Comparison of ENCODE assay signal across 8 mouse cellular contexts in genomic region chr11:72440597-72440964, GRCm38 (mm10). TPM values are rescaled to one million over a fixed set of nuclear protein-coding genes. Genes with fewer than 3 reads are reported as not detected.
DNase-seq lines count a peak whose midpoint lies in the region; ATAC-seq and TF ChIP-seq lines count a peak whose summit lies in the region.
"Not testable (repeated sequence)": the region's sequence is repeated elsewhere in the genome, so short reads cannot be mapped to it uniquely, and the experiment has no call there.
"Had no signal": no experiment of that assay in that cellular context is flagged by ENCODE, and none has a peak within 500 bp of the region (broad histone marks: within the 10 kb centered on the region; RNA-seq: fewer than 3 reads in every experiment).

No protein-coding gene starts in this region.

- peaks cover 11% of the 10 kb centered on the region; the same call in 1 of the 2 replicates for H3K4me1 ChIP-seq in brown adipose tissue, adult 24 weeks (ENCODE audit: control insufficient read depth, insufficient read depth, insufficient read length, low read length)
- peaks cover 14% of the 10 kb centered on the region for H3K4me1 ChIP-seq in forebrain, embryonic 12.5 days
- peaks cover 15% of the 10 kb centered on the region for H3K4me1 ChIP-seq in heart, embryonic 16.5 days (ENCODE audit: control insufficient read depth, insufficient read depth, low read length)
- H3K4me1 ChIP-seq in intestine, postnatal 0 days (replicated peaks; ENCODE audit: control insufficient read depth, insufficient read depth, low read length), result peaks cover 13% of the 10 kb centered on the region; the same call in 1 of the 2 replicates
- peaks cover 22% of the 10 kb centered on the region for H3K4me1 ChIP-seq in liver, adult 2 months (ENCODE audit: control insufficient read depth, insufficient read depth, low read length)
- peaks cover 54% of the 10 kb centered on the region for H3K4me1 ChIP-seq in megakaryocyte, embryonic 14.5 days
- H3K4me1 ChIP-seq in neural tube, embryonic 15.5 days, result peaks cover 23% of the 10 kb centered on the region

- not testable (repeated sequence) for TF ChIP-seq POLR2A in liver, adult 2 months (IDR thresholded peaks at IDR 0.05; ENCODE audit: extremely low read depth, insufficient read depth, low read length)

- WGBS in forebrain, embryonic 12.5 days, result 52% methylated on average over 6 of the region's 6 CpGs
- WGBS in heart, embryonic 16.5 days, result 42% methylated on average over 6 of the region's 6 CpGs
- WGBS in intestine, postnatal 0 days, result 27% methylated on average over 6 of the region's 6 CpGs
- 35% methylated on average over 6 of the region's 6 CpGs for WGBS in liver, adult 2 months
- WGBS in neural tube, embryonic 15.5 days, result 37% methylated on average over 6 of the region's 6 CpGs

- not testable (repeated sequence) for H3K9me3 ChIP-seq in forebrain, embryonic 12.5 days; heart, embryonic 16.5 days (replicated peaks; ENCODE audit: control insufficient read depth, low read length); intestine, postnatal 0 days (ENCODE audit: control insufficient read depth); megakaryocyte, embryonic 14.5 days; neural tube, embryonic 15.5 days (replicated peaks)

- H3K4me2 ChIP-seq in forebrain, embryonic 12.5 days, result peak overlapping the region; percentile 92
- peak overlapping the region; percentile 98 for H3K4me2 ChIP-seq in heart, embryonic 16.5 days (ENCODE audit: low read depth, low read length)
- peak overlapping the region; percentile 94 for H3K4me2 ChIP-seq in intestine, postnatal 0 days (replicated peaks; ENCODE audit: low read depth)
- peak overlapping the region; percentile 77 for H3K4me2 ChIP-seq in neural tube, embryonic 15.5 days

- not testable (repeated sequence) for H3K27me3 ChIP-seq in forebrain, embryonic 12.5 days; heart, embryonic 16.5 days (ENCODE audit: control insufficient read depth, insufficient read depth, low read length); intestine, postnatal 0 days (replicated peaks; ENCODE audit: control insufficient read depth, insufficient read depth, low read length); liver, adult 2 months (ENCODE audit: control insufficient read depth, insufficient read depth, low read length); neural tube, embryonic 15.5 days (replicated peaks)
- H3K27me3 ChIP-seq in megakaryocyte, embryonic 14.5 days (replicated peaks), result peaks cover 12% of the 10 kb centered on the region

- H3K4me3 ChIP-seq in brown adipose tissue, adult 24 weeks (ENCODE audit: insufficient read depth, low read depth, low read length), result peak overlapping the region; percentile 79
- H3K4me3 ChIP-seq in forebrain, embryonic 12.5 days (replicated peaks), result peak overlapping the region; percentile 83
- H3K4me3 ChIP-seq in heart, embryonic 16.5 days (ENCODE audit: low read length), result peak overlapping the region; percentile 95
- H3K4me3 ChIP-seq in intestine, postnatal 0 days (ENCODE audit: low read depth, low read length), result peak overlapping the region; percentile 72
- H3K4me3 ChIP-seq in liver, adult 2 months (ENCODE audit: insufficient read depth, low read depth, low read length), result peak overlapping the region; percentile 78; the same call in 1 of the 2 replicates
- H3K4me3 ChIP-seq in megakaryocyte, embryonic 14.5 days (replicated peaks), result peak overlapping the region; percentile 97
- H3K4me3 ChIP-seq in neural tube, embryonic 15.5 days (replicated peaks), result peak overlapping the region; percentile 94

- H3K36me3 ChIP-seq in forebrain, embryonic 12.5 days (replicated peaks), result peaks cover 33% of the 10 kb centered on the region
- H3K36me3 ChIP-seq in heart, embryonic 16.5 days (ENCODE audit: control insufficient read depth, insufficient read depth), result peaks cover 30% of the 10 kb centered on the region
- peaks cover 32% of the 10 kb centered on the region for H3K36me3 ChIP-seq in intestine, postnatal 0 days (ENCODE audit: control insufficient read depth, insufficient read depth)
- H3K36me3 ChIP-seq in liver, adult 2 months (ENCODE audit: control insufficient read depth, insufficient read depth, low read length), result peaks cover 13% of the 10 kb centered on the region; the same call in 1 of the 2 replicates
- H3K36me3 ChIP-seq in megakaryocyte, embryonic 14.5 days (replicated peaks; ENCODE audit: low read length), result peaks cover 36% of the 10 kb centered on the region
- H3K36me3 ChIP-seq in neural tube, embryonic 15.5 days, result peaks cover 33% of the 10 kb centered on the region

- H3K79me2 ChIP-seq in liver, adult 2 months (ENCODE audit: control insufficient read depth, insufficient read depth, low read length), result peaks cover 11% of the 10 kb centered on the region; the same call in 1 of the 2 replicates

- DNase-seq in liver, adult 2 months (ENCODE audit: extremely low read depth, low read depth, low spot score), result not testable (repeated sequence)

- peak overlapping the region; percentile 80 for H3K9ac ChIP-seq in forebrain, embryonic 12.5 days
- peak overlapping the region; percentile 90 for H3K9ac ChIP-seq in heart, embryonic 16.5 days (ENCODE audit: low read length)
- not testable (repeated sequence) for H3K9ac ChIP-seq in intestine, postnatal 0 days (ENCODE audit: low read depth, low read length); liver, adult 2 months (ENCODE audit: low read depth, low read length)
- peak overlapping the region; percentile 85 for H3K9ac ChIP-seq in neural tube, embryonic 15.5 days (replicated peaks)

- ATAC-seq in forebrain, embryonic 12.5 days (ENCODE audit: low FRiP score); heart, embryonic 16.5 days (replicated peaks; ENCODE audit: extremely low read depth, insufficient read depth, low FRiP score); intestine, postnatal 0 days: not testable (repeated sequence)
- ATAC-seq in neural tube, embryonic 15.5 days (ENCODE audit: low FRiP score), result peak; percentile 56; the same call in 1 of the 2 replicates

- not testable (repeated sequence) for TF ChIP-seq CTCF in intestine, postnatal 0 days (IDR thresholded peaks at IDR 0.05; ENCODE audit: low read depth); liver, adult 2 months (IDR thresholded peaks at IDR 0.05; ENCODE audit: low read depth, low read length)

- peak overlapping the region; percentile 81; the same call in 1 of the 2 replicates for H3K27ac ChIP-seq in brown adipose tissue, adult 24 weeks (replicated peaks; ENCODE audit: low read depth, low read length)
- peak overlapping the region; percentile 93 for H3K27ac ChIP-seq in forebrain, embryonic 12.5 days
- H3K27ac ChIP-seq in heart, embryonic 16.5 days (ENCODE audit: low read length), result peak overlapping the region; percentile 92
- peak overlapping the region; percentile 36; the same call in 1 of the 2 replicates for H3K27ac ChIP-seq in intestine, postnatal 0 days (ENCODE audit: low read depth, low read length)
- H3K27ac ChIP-seq in liver, adult 2 months (replicated peaks; ENCODE audit: insufficient read depth, low read depth, low read length), result peak overlapping the region; percentile 33
- peak overlapping the region; percentile 94 for H3K27ac ChIP-seq in neural tube, embryonic 15.5 days (replicated peaks)

RNA-seq across cellular contexts. Expression of gene Mybbp1a, which starts 0.6 kb away (rescaled TPM):
- polyA plus RNA-seq in brown adipose tissue, adult 24 weeks (2012; ENCODE audit: insufficient read depth, insufficient read length, missing spikeins), result 23.2 and 24.3 TPM in 2 replicates
- polyA plus RNA-seq in forebrain, embryonic 12.5 days (2016; fragmentation: Nextera tagmentation; extraction: Ambion mirVana), result 158 and 160 TPM in 2 replicates
- polyA plus RNA-seq in heart, embryonic 16.5 days (2015; fragmentation: Nextera tagmentation; extraction: Ambion mirVana), result 70.2 and 81.8 TPM in 2 replicates
- 37.3 and 40.7 TPM in 2 replicates for polyA plus RNA-seq in intestine, postnatal 0 days (2015; fragmentation: Nextera tagmentation; extraction: Ambion mirVana)
- 13.7 and 18.8 TPM in 2 replicates for total RNA-seq in liver, adult 2 months (2014; rRNA removed)
- 14.8 and 21.6 TPM in 2 replicates for polyA plus RNA-seq in liver, adult 2 months (2012; rRNA removed)
- polyA plus RNA-seq in megakaryocyte, embryonic 14.5 days (2012; ENCODE audit: insufficient read depth, low replicate concordance), result 59.8 and 71.3 TPM in 2 replicates
- 63.1 and 82.7 TPM in 2 replicates for polyA plus RNA-seq in neural tube, embryonic 15.5 days (2015; fragmentation: Nextera tagmentation; extraction: Ambion mirVana)

RNA-seq across cellular contexts. Expression of gene Ggt6, which starts 5.3 kb away (rescaled TPM):
- polyA plus RNA-seq in brown adipose tissue, adult 24 weeks (2012; ENCODE audit: insufficient read depth, insufficient read length, missing spikeins), result 0.99 TPM in 1 of 2 replicates, not detected in the other
- polyA plus RNA-seq in forebrain, embryonic 12.5 days (2016; fragmentation: Nextera tagmentation; extraction: Ambion mirVana), result not detected in 2 replicates
- polyA plus RNA-seq in heart, embryonic 16.5 days (2015; fragmentation: Nextera tagmentation; extraction: Ambion mirVana), result 0.17 TPM in 1 of 2 replicates, not detected in the other
- polyA plus RNA-seq in intestine, postnatal 0 days (2015; fragmentation: Nextera tagmentation; extraction: Ambion mirVana), result 8.1 and 8.6 TPM in 2 replicates
- total RNA-seq in liver, adult 2 months (2014; rRNA removed), result 13.6 and 16.2 TPM in 2 replicates
- polyA plus RNA-seq in liver, adult 2 months (2012; rRNA removed), result 33.7 and 44.3 TPM in 2 replicates
- polyA plus RNA-seq in megakaryocyte, embryonic 14.5 days (2012; ENCODE audit: insufficient read depth, low replicate concordance), result not detected in 2 replicates
- polyA plus RNA-seq in neural tube, embryonic 15.5 days (2015; fragmentation: Nextera tagmentation; extraction: Ambion mirVana), result 1.2 TPM in 1 of 2 replicates, not detected in the other
- total RNA-seq: neutrophil, adult 5-6 weeks had no signal

RNA-seq across cellular contexts. Expression of gene Smtnl2, which starts 29.1 kb away (rescaled TPM):
- 8.2 and 14.4 TPM in 2 replicates for polyA plus RNA-seq in brown adipose tissue, adult 24 weeks (2012; ENCODE audit: insufficient read depth, insufficient read length, missing spikeins)
- polyA plus RNA-seq in forebrain, embryonic 12.5 days (2016; fragmentation: Nextera tagmentation; extraction: Ambion mirVana), result 5.2 and 5.5 TPM in 2 replicates
- 115 and 121 TPM in 2 replicates for polyA plus RNA-seq in heart, embryonic 16.5 days (2015; fragmentation: Nextera tagmentation; extraction: Ambion mirVana)
- 7.8 and 8.1 TPM in 2 replicates for polyA plus RNA-seq in intestine, postnatal 0 days (2015; fragmentation: Nextera tagmentation; extraction: Ambion mirVana)
- 0.47 and 0.55 TPM in 2 replicates for total RNA-seq in liver, adult 2 months (2014; rRNA removed)
- polyA plus RNA-seq in liver, adult 2 months (2012; rRNA removed), result 0.43 and 0.93 TPM in 2 replicates
- polyA plus RNA-seq in megakaryocyte, embryonic 14.5 days (2012; ENCODE audit: insufficient read depth, low replicate concordance), result 0.75 and 2.3 TPM in 2 replicates
- polyA plus RNA-seq in neural tube, embryonic 15.5 days (2015; fragmentation: Nextera tagmentation; extraction: Ambion mirVana), result 10.2 and 16.1 TPM in 2 replicates
- total RNA-seq: neutrophil, adult 5-6 weeks had no signal

RNA-seq across cellular contexts. Expression of gene Spns2, which starts 49.1 kb away (rescaled TPM):
- 3.2 and 3.5 TPM in 2 replicates for polyA plus RNA-seq in brown adipose tissue, adult 24 weeks (2012; ENCODE audit: insufficient read depth, insufficient read length, missing spikeins)
- polyA plus RNA-seq in forebrain, embryonic 12.5 days (2016; fragmentation: Nextera tagmentation; extraction: Ambion mirVana), result 4.9 and 5.4 TPM in 2 replicates
- polyA plus RNA-seq in heart, embryonic 16.5 days (2015; fragmentation: Nextera tagmentation; extraction: Ambion mirVana), result 1.8 and 3.6 TPM in 2 replicates
- 19.8 and 20.5 TPM in 2 replicates for polyA plus RNA-seq in intestine, postnatal 0 days (2015; fragmentation: Nextera tagmentation; extraction: Ambion mirVana)
- 25.4 and 41.1 TPM in 2 replicates for total RNA-seq in liver, adult 2 months (2014; rRNA removed)
- 47.3 and 65.1 TPM in 2 replicates for polyA plus RNA-seq in liver, adult 2 months (2012; rRNA removed)
- polyA plus RNA-seq in megakaryocyte, embryonic 14.5 days (2012; ENCODE audit: insufficient read depth, low replicate concordance), result 63.1 and 65.1 TPM in 2 replicates
- polyA plus RNA-seq in neural tube, embryonic 15.5 days (2015; fragmentation: Nextera tagmentation; extraction: Ambion mirVana), result 9.4 and 12.6 TPM in 2 replicates

Comparison
In these comparisons a context has a peak if more than half of its experiments do, and no peak if none do; other contexts are left out.
1. H3K27ac ChIP-seq: peak in every context shown above with its lines; median percentile 94 in neural tube, embryonic 15.5 days; 93 in forebrain, embryonic 12.5 days; 92 in heart, embryonic 16.5 days; 81 in brown adipose tissue, adult 24 weeks; 36 in intestine, postnatal 0 days; 33 in liver, adult 2 months.